Mouse (Mus musculus) mature B cell (primary cell): ENCODE measurements around the gene Mff.

Experiments used
- in situ Hi-C: fragments of 300-500 bp; cut with MboI; formaldehyde crosslinking; loops from 2 replicates; pipeline ENCODE4 v1.14.3; 2019

Gene Mff

GRCm38 (mm10) chr1:82771022-82771586 is 46.4 kb downstream of the Mff start, which contains the start of gene Gm47791:
Gene Gm47791 (minus strand): TSS chr1:82771243.
- in situ Hi-C loops = no loop called here

GRCm38 (mm10) chr1:82772428-82772827 is 47.7 kb downstream of the Mff start:
- in situ Hi-C loops = no loop called here

- in situ Hi-C loops = no loop called here
Observed at GRCm38 (mm10) chr1:82773208-82773607, 48.5 kb downstream of the Mff start.

GRCm38 (mm10) chr1:82775293-82775692 is 50.6 kb downstream of the Mff start:
- in situ Hi-C loops = no loop called here

- in situ Hi-C loops = no loop called here
Observed at GRCm38 (mm10) chr1:82779388-82779966, 54.8 kb downstream of the Mff start.

GRCm38 (mm10) chr1:82783559-82783958 is 58.9 kb downstream of the Mff start:
- in situ Hi-C loops = no loop called here

- in situ Hi-C loops = no loop called here
Observed at GRCm38 (mm10) chr1:82785546-82785945, 60.9 kb downstream of the Mff start.

GRCm38 (mm10) chr1:82787414-82787813 is 62.7 kb downstream of the Mff start:
- in situ Hi-C loops = no loop called here

GRCm38 (mm10) chr1:82788070-82788469 is 63.4 kb downstream of the Mff start:
- in situ Hi-C loops = no loop called here

GRCm38 (mm10) chr1:82791105-82791504 is 66.4 kb downstream of the Mff start:
- in situ Hi-C loops = no loop called here

GRCm38 (mm10) chr1:82792238-82792637 is 67.5 kb downstream of the Mff start:
- in situ Hi-C loops = no loop called here

GRCm38 (mm10) chr1:82793110-82793509 is 68.4 kb downstream of the Mff start:
- in situ Hi-C loops = no loop called here

GRCm38 (mm10) chr1:82793986-82794385 is 69.3 kb downstream of the Mff start:
- in situ Hi-C loops = no loop called here

GRCm38 (mm10) chr1:82795211-82795610 is 70.5 kb downstream of the Mff start:
- in situ Hi-C loops = no loop called here

- in situ Hi-C loops = no loop called here
Observed at GRCm38 (mm10) chr1:82795702-82796443, 71.2 kb downstream of the Mff start.

- in situ Hi-C loops = no loop called here
Observed at GRCm38 (mm10) chr1:82797088-82797487, 72.4 kb downstream of the Mff start.

GRCm38 (mm10) chr1:82798304-82798703 is 73.6 kb downstream of the Mff start:
- in situ Hi-C loops = no loop called here

- in situ Hi-C loops = no loop called here
Observed at GRCm38 (mm10) chr1:82798922-82799321, 74.2 kb downstream of the Mff start.

GRCm38 (mm10) chr1:82801105-82801783 is 76.6 kb downstream of the Mff start:
- in situ Hi-C loops = loop anchor here (10.0 kb wide), 1 partner anchor 184 kb away; no protein-coding TSS in a partner anchor
